Mouse (Mus musculus): Measurements from ENCODE around the gene Foxq1.

DNA sequence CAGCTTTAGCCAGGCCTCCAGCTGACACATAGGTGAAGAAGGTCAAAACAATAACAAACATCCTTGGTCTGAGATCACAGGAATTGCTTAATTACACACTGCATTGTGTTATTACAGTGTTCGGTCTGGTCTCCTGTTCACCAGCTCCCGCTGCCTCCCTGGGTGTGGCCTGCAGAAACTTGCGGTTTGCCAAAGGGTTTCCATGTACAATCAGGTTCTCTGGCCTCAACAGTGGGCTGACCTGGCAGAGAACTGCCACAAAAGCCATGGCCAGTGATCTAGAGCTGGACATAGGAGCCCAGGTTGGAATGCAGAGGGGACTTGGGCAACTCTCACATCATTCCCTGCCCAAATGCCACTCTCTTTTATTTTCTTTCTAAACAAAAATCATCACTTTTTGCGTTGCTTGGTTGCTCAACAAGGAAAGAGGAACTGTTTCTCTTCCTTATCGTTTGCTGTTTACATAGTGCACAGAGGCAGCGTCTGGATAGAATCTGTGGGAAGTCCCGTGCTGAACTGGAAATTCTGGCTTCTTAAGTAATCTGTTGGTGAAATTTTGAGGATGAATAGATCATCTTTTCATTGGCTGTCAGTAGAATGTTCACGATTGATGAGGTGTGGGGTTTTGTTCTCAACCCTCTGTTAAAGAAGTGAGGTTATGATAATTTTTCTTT, 49.3 kb upstream of the Foxq1 start:
- no peak for TF ChIP-seq CTCF (IDR thresholded peaks at IDR 0.05; ENCODE audit: borderline replicate concordance, extremely low read depth, insufficient read depth, insufficient read length)
- TF ChIP-seq POLR2A (IDR thresholded peaks at IDR 0.05; ENCODE audit: borderline replicate concordance, extremely low read depth, insufficient read depth, insufficient read length, poor library complexity, severe bottlenecking), result no peak
